Mouse (Mus musculus) megakaryocyte-erythroid progenitor cell, adult 5-6 weeks (primary cell): ENCODE data around the gene Ctsw. TPM values are rescaled to one million over a fixed set of nuclear protein-coding genes. Genes with fewer than 3 reads are reported as not detected.
A peak's percentile ranks its signal among the peaks of the same experiment; 100 is the strongest.

Source experiments
- ATAC-seq: replicated peaks from 2 replicates; pipeline ENCODE4 v1.8.0; 2016; ENCODE audit warnings: mild to moderate bottlenecking, inconsistent platforms; ENCODE audit not compliant: severe bottlenecking, poor library complexity, low FRiP score, low TSS enrichment
- total RNA-seq, 2 experiments: library from RNA; stranded (forward) in 1 of 2; stranded (reverse) in 1 of 2; fragments of 200-1000, 215-1000 nt in 1 of 2; fragments of >200 nt in 1 of 2; fragmentation: Nextera tagmentation in 1 of 2; gene quantifications; 2 replicates each; pipeline ENCODE4 v1.2.3; 2014 to 2017

The Ctsw gene
- total RNA-seq, 2 experiments from 2014 or later = 4.9 to 8.4 TPM

DNA sequence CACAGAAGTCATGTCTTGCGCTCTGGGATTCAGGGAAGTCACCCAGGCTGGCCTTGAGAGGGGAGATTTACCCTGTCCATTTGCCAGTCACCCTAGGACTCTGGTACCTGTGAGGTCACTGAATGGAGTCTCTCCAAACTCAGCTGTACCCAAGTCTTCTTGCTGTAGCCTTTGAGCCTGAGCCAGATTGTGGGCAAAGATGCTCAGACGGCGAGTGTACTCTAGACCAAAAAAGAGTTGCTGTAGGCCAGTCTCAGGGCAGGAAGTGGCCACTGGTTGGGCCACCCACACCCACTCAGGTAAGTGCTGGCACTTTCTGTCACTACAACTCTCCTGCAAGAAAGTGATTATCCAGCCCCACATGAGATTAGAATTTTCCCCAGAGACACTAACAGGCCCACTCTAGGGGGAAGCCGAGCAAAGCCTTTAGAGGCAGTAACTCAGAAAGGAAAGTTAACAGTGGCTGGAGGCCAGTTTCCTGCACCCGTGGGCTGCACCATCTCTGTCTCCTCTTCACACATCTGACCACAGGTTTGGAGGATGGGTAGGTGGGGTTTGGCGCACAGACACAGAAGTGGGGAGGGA is 1.3 kb downstream of the Ctsw start:
- ATAC-seq = no peak

DNA sequence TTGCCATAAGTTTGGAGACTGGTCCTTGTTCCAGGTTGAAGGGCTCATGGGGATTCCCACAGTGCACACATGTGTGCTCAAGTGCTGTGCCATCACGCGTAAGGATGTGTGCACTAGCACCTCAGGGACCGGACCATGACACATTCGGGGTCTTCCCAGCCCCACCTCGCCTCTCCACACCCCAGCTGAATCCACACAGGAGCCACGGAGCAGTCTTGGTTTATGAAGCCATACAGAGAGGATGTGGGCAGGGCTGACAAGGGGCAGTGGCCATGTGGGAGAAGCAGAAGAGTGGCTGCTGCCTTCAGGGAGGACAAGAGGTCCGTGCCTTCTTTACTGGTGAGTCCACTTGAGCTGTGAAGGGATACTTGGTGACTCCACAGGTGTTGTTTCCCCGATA is 3.3 kb downstream of the Ctsw start:
- ATAC-seq = no peak

DNA sequence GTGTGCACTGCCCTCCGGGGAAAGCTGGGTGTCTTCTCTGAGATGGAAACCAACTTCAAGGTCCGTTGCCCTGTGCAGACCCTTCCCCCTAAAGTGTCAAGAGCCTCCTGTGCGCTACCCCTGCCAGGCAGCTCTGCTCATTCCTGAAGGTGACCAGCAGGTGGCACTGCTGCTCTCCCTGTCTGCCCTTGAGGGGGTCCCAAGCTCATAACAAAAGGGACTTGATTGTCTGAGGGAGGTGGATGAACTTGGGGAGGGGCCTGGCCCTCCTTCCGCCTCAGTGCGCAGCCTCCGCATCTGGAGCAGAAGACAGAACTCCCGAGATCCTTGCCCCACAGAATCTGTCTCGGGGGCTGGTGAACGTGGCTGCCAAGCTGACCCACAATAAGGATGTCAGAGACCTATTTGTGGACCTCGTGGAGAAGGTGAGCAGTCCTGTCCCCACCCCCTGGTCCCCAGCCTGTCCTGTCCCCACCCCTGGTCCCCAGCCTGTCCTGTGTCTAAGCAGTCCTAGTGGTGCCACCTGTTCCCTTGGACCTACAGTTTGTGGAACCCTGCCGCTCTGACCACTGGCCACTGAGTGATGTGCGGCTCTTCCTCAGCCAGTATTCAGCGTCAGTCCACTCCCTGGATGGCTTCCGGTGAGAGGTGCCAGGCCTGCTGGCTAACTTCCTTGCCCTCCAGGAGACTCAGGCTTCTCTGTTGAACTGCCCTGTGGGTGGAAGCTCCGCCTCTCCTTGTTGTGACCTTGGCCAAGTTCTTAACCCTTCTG is 4.3 kb downstream of the Ctsw start:
- ATAC-seq = no peak

DNA sequence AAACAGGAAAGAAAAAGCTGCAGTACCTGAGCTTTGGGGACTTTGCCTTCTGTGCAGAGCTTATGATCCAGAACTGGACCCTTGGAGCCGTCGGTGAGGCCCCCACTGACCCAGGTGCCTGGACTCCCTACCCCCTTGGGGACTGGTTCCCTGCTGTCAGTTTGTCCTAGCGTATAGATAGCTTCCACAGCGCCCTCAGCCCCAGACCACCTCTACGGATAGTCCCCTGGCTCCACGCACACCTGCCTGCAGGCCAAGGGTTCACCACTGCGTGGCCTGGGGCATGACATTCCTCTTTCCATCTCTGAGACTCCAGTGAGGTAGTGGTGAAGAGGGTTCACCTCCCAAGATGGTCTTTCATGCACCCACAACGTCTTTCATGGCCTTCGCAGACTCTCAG is 5.1 kb downstream of the Ctsw start:
- ATAC-seq = no peak

DNA sequence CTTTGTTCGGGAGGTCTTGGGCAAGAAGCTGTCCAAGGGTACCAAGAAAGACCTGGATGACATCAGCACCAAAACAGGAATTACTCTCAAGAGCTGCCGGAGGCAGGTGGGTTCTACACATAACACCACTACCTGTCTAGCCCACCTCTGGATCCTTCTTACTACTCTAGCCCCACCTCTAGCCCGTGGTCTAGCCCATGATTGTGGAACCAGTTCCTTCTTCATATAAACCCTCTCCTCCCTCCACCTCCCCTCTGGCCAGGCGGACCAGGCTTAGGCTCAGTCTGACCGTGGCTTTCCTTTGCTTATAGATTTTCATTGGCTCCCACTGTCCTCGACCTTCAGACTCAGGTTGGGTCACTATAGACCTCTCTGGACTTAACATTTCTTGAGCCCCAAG is 6.9 kb downstream of the Ctsw start:
- no peak for ATAC-seq

DNA sequence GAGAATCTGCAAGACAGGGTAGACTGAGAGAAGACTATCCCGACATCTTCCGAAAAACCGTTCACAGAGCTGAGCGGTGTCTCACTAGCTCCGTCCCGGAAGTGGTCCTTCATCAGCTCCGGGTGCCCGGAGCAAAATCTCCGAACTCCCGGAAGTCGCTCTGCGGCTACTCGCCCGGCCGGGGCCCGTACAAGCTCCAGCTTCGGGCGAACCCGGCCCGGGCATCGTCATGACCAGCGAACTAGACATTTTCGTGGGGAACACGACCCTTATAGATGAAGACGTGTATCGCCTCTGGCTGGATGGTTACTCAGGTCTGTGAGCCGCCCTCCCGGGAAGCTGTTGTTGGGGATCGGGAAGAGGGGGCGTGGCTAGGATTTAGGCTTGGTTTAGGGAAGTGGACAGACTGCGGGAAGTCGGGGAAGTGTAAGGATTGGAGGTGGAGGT is 7.8 kb downstream of the Ctsw start, which contains the start of gene Fibp:
Fibp (plus strand) TSS at position 151 of the 447 bp plus-strand sequence.
- peak; percentile 69; the same call in 1 of the 2 replicates for ATAC-seq

DNA sequence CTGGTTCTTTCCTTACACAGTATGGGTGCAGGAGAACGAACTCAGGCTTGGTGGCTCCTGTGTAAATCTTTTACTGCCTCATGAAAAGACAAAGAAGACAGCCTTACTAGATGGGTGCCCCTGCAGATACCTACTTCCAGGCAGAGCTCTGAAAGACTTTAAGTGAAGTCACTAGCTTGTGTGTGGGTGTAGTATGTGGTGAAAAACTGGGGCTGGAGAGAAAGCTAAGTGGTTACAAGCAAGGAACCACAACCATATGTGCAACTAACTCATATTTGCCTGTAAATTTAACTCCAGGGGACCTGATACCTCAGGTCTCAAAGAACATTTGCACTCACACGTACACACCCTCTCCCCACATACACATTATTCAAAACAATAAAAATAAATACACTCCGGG is 8.4 kb downstream of the Ctsw start:
- no peak for ATAC-seq

DNA sequence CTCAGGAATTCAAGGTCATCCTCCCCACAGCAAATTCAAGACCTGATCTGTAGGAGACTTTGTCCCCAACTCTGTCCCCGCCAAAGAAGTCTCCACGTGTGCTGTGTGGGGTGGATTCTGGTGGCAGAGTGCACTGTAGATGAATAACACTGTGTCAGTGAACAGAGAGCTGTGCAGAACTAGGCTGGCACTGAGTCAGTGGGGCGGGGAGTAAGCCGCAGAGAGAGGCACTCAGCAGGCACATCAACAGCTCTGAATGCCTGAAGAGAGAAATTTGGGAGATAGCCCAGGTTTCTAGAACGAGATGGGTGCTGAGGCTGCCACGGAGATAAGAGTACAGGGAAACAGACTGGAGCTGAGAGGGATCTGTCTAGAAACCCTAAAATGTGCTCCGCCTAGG is 9.3 kb downstream of the Ctsw start:
- ATAC-seq = no peak

DNA sequence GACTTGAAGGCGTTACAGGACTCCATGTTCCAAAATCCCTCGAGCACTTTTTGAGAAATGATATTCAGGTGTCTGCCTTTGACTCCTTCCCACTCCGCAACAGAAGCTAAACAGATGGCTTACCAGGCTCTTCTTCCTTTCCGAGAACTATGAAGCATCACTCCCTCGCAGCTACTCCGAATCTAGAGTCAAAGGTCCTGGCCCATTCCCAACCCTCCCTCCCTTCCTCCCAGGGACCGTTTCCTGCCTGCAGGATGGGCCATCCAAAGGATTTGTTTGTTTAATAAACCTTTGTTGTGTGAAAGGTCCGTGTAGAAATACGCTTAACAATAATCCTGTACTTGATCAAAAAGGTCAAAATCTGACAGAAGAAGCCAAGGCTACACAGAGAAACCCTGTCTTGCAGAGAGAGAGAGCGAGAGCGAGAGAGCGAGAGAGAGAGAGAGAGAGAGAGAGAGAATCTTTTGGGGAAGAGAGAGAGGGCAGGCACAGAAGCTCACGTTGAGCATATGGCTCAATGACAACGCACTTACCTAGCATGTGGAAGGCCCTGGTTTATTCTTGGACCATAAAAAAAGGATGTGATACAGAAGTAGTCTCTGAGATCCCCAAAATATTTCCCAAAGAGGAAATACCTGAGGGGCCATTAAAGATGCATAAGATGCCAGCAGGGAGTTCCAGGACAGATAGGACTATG is 10.4 kb downstream of the Ctsw start, which contains the start of gene Ccdc85b:
Ccdc85b (minus strand) TSS at position 149 of the 697 bp plus-strand sequence.
- ATAC-seq = no peak

DNA sequence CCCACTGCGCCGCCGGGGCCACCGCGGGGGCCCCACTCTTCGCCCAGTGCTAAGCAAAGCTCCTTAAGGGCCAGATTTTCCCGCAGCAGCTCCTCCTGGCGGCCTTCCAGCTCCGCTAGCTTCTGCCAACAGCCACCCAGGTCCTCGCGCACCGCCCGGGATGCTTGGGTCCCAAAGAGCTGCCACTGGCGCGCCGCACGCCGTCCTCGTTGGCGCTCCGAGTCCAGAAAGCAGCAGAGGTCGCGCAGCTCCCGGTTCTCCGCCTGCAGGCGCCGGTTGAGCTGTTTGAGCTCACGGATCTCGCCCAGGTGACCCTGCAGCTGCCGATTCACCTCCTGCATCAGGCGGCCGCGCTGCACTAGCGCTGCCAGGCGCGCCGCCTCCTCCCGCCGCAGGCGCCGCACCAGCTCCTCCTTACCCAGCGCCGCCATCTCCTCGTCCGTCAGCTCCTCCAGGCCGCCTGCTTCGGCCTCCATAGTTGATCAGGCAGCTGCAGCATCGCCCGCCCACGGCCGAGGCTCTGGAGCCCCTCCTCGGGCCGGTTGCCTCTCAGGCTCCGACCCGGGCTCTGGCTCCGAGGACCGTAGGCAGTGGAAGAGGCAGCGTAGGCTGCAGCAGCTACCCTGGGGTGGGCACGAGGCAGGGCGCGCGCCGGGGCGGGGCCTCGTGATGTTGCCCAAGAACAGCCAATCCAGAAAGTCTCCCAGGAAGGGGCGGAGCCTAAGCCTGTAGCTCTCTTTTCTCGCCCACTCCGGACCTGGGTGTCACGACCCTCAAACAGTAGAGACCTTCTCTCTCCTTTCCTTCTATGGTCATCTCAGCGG is 11.2 kb downstream of the Ctsw start:
- peak; percentile 89 for ATAC-seq

DNA sequence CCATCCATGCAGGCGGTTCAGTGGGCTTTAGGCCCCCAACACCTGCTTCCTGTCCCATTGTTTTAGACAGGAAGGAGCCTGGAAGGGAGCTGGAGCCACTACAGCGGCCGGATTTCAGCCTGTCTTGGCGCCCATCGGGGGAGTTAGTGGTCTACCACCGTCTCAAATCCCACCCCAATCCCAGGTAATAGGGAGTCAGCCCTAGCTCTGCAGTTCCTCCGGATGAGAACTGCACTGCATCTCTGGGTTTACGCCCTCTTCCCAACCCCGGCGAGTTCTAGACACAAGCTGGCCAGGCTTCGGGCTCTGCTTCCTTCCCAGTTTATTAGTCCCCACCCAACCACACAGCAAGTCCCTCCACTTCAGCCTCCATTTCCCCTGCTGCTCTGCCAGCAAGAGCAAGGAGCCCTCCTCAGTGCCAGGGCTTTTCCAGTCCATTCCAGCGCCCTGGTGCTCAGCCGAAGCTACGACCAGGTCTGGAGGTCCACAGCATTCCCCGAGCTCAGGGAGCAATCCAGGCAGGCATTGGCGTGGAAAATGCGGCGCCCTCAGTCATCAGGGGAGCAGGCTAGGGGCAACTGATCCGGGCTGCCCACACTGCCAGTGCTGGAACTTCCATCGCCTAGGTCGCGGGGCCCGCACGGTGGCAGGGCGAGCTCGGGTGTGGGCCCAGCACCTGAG is 11.9 kb downstream of the Ctsw start:
- no peak for ATAC-seq

DNA sequence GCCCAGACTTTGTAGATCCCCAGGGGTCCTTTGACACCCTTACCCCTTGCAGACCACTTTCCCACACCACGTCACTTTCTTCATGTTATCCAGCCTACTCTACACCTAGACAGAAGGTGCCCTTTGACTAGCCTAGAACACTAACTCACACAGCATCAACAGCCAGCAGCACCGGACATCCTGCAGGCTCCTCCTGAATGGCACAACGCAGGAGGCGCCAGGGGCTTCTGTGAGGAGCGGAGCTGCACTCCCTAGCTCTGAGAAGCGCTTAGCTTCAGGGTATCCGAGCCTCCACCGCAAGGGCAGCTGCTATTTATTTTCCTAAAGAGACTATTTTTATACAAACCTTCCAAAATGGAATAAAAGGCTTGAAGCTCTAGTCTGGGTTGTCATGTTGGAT is 12.7 kb downstream of the Ctsw start:
- ATAC-seq = no peak

DNA sequence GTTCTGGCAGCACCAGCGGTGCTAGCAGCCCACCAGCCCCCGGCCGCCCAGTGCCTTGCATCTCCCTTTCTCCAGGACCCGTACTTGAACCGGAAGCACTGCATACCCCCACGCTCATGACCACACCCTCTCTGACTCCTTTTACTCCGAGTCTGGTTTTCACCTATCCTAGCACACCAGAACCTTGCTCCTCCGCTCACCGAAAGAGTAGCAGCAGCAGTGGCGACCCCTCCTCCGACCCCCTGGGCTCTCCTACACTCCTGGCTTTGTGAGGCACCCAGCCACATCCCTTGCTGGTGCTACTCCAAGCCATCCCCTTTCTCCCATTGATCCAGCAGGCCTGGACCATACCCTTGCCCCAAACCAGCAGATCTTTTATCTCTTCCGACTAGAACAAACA is 13.3 kb downstream of the Ctsw start:
- ATAC-seq = no peak

DNA sequence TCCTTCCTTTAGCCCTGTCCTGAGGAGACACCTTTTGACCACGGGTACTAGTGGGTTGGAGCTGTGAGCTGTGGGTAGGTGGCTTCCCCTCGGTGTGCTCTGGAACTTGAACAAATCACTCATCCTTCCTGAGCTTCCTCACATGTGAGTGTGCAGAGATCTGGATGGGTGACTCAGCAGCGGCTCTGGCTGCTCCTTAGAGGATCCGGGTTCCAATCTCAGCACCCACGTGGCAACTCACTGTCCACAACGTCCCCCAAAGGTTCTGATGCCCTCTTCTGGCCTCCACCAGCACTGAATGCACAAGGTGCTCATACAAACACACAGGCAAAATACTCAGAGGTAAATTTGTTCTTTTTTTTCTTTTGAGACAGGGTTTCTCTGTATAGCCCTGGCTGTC is 16.5 kb downstream of the Ctsw start:
- no peak for ATAC-seq

DNA sequence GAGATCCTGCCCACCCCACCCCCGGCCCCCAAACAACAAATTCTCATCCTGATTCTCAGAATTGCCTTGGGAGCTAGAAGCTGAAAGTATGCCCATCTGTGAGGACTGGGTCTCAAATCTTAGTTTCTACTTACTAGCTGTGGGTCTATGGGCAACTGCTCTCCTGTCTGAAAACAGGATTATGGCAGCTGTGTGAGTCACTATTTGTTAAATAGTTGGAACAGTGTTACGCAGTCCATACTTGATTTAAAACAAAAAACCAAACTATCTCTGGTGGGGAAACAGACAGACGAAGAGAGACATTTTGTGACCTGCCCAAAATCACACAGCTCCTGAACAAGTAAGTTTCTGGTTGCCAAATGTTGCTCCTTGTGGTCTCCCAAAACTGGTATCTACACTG is 18.6 kb downstream of the Ctsw start:
- ATAC-seq = no peak

DNA sequence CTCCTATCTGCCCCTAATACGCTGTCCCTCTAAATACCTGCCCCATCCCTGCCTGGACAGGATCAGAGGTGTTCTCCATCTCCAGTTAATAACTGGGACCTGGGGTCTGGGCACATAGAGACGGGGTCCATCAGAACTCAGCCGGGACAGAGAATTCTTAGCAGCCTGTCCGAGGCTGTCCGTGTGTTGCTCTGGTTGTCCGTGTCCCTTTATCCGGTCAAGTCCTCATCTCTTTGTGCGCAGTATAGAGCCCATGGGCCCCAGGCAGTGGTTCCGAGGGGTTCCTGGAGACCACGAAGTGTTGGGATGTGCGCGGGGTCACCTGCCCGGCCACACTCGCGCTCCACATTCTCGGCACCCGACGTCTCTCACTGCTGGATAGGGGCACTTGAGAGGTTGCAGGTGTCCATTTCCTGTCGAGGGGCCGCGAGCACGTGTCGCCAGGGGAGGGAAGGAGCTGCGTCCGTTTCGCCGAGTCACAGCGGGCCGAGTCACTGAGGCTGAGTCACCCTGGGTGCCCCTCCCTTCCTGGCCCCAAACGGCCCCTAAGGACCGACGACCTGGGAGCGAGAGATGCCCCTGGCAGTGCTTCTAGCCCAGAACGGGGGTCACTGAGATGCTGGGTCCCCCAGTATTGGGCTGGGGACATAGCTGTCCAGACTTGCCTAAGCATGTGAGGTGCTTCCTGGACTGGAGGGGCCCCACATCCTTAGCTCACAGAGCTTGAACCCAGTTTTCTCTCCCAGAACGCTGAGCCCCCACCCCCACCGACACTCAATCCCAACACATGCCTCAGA is 19.8 kb downstream of the Ctsw start:
- ATAC-seq = peak; percentile 49

DNA sequence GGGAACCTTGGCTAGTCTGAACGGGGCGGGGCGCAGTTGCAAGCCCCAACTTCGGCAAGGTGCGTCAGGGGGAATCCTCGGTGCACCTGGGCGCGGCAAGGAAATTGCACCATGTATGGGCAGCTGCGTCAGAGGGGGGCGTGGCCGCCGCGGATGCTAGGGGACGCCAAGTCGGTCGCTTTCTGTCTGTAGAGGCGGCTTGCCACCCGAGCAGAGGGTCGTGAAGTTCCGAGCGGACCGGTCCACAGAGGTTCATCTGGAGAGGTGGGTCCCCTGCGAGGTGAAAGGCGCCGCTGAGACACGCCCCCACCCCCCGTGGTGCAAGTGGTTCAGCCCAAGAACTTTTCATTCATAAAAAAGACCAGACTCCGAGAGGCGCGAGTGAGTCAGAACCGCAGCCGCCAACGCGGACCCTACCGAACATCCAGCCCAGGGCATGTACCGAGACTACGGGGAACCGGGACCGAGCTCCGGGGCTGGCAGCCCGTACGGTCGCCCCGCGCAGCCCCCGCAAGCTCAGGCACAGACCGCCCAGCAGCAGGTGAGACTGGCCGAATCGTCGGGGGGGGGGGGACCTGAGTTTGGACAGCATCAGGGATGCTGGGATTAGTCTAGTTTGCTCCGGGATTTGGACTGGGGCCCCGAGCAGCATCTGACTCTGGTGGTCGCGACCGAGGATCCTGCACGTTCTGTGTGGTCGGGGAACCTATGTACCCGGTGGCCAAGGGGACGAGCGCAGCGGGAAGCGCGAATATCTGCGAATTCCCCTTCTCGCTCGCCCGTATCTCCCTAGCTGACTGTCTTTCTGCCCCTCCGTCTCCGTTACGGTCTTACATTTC is 20.6 kb downstream of the Ctsw start, which contains the start of gene Fosl1:
Fosl1 (plus strand) TSS at position 33 of the 839 bp plus-strand sequence.
- peak; percentile 71 for ATAC-seq
